In genomic region chr12:77052853-77053252, GRCm38 (mm10) we compare ENCODE assay signal across 9 mouse cellular contexts.
DNase-seq lines count a peak whose midpoint lies in the region; ATAC-seq and TF ChIP-seq lines count a peak whose summit lies in the region.
"Had no signal": no experiment of that assay in that cellular context is flagged by ENCODE, and none has a peak within 500 bp of the region (broad histone marks: within the 10 kb centered on the region; RNA-seq: fewer than 3 reads in every experiment).

No protein-coding gene starts in this region.

- DNase-seq in midbrain, embryonic 14.5 days = peak; percentile 11
- DNase-seq in adrenal gland, postnatal 25 days = peak; percentile 61
- peak; percentile 32 for DNase-seq in forelimb bud, embryonic 11.5 days (ENCODE audit: low read depth, low spot score)
- peak; percentile 62 to 65 for DNase-seq in left cerebral cortex, postnatal 10 days (ENCODE audit: extremely low spot score in 1 of 2, low spot score in 2 of 2)
- peak; percentile 78 for DNase-seq in thymus, postnatal 25 days

- H3K36me3 ChIP-seq in midbrain, embryonic 14.5 days (ENCODE audit: control insufficient read depth, insufficient read depth, low read length) = no peaks in the 10 kb centered on the region
- no peaks in the 10 kb centered on the region for H3K36me3 ChIP-seq in midbrain, embryonic 13.5 days
- no peaks in the 10 kb centered on the region for H3K36me3 ChIP-seq in intestine, postnatal 0 days (ENCODE audit: control insufficient read depth, insufficient read depth)

- H3K27ac ChIP-seq in midbrain, embryonic 14.5 days (replicated peaks; ENCODE audit: low read depth, low read length) = no peak overlapping the region
- no peak overlapping the region for H3K27ac ChIP-seq in midbrain, embryonic 13.5 days
- H3K27ac ChIP-seq in intestine, postnatal 0 days (ENCODE audit: low read depth, low read length) = no peak overlapping the region

- H3K27me3 ChIP-seq in midbrain, embryonic 14.5 days (ENCODE audit: control insufficient read depth, insufficient read depth, low read length) = no peaks in the 10 kb centered on the region
- no peaks in the 10 kb centered on the region for H3K27me3 ChIP-seq in midbrain, embryonic 13.5 days
- H3K27me3 ChIP-seq in intestine, postnatal 0 days (replicated peaks; ENCODE audit: control insufficient read depth, insufficient read depth, low read length) = peaks cover 15% of the 10 kb centered on the region; the same call in 1 of the 2 replicates

- no peak overlapping the region for H3K9ac ChIP-seq in midbrain, embryonic 14.5 days (replicated peaks; ENCODE audit: low read length)
- no peak overlapping the region for H3K9ac ChIP-seq in midbrain, embryonic 13.5 days (replicated peaks)
- H3K9ac ChIP-seq in intestine, postnatal 0 days (ENCODE audit: low read depth, low read length) = no peak overlapping the region

- no peak for ATAC-seq in midbrain, embryonic 14.5 days (ENCODE audit: low FRiP score, low TSS enrichment)
- no peak for ATAC-seq in midbrain, embryonic 13.5 days
- ATAC-seq in intestine, postnatal 0 days = no peak
- ATAC-seq in neutrophil, adult 5-6 weeks (ENCODE audit: extremely low read depth, insufficient number of reproducible peaks, low FRiP score, poor library complexity, severe bottlenecking) = peak; percentile 70; the same call in 1 of the 2 replicates

- intact Hi-C loops in left cerebral cortex, postnatal 10 days (cut with DNase I) = no loop called here

- WGBS in midbrain, embryonic 14.5 days = 80% methylated on average over 6 of the region's 6 CpGs
- WGBS in midbrain, embryonic 13.5 days = 77% methylated on average over 6 of the region's 6 CpGs
- WGBS in intestine, postnatal 0 days = 66% methylated on average over 6 of the region's 6 CpGs

- H3K9me3 ChIP-seq in midbrain, embryonic 14.5 days (ENCODE audit: control insufficient read depth, low read length) = no peaks in the 10 kb centered on the region
- no peaks in the 10 kb centered on the region for H3K9me3 ChIP-seq in midbrain, embryonic 13.5 days
- H3K9me3 ChIP-seq in intestine, postnatal 0 days (ENCODE audit: control insufficient read depth) = no peaks in the 10 kb centered on the region

- no peaks in the 10 kb centered on the region for H3K4me1 ChIP-seq in midbrain, embryonic 14.5 days (ENCODE audit: control insufficient read depth, insufficient read depth, low read length)
- H3K4me1 ChIP-seq in midbrain, embryonic 13.5 days (replicated peaks) = no peaks in the 10 kb centered on the region
- 0 out of 2 replicates have a peak, but pooled peaks cover 4% of the 10 kb centered on the region for H3K4me1 ChIP-seq in intestine, postnatal 0 days (replicated peaks; ENCODE audit: control insufficient read depth, insufficient read depth, low read length)

- TF ChIP-seq CTCF in intestine, postnatal 0 days (IDR thresholded peaks at IDR 0.05; ENCODE audit: low read depth) = peak; percentile 86

- H3K4me3 ChIP-seq in midbrain, embryonic 14.5 days (replicated peaks; ENCODE audit: low read depth, low read length) = no peak overlapping the region
- no peak overlapping the region for H3K4me3 ChIP-seq in midbrain, embryonic 13.5 days (replicated peaks)
- H3K4me3 ChIP-seq in intestine, postnatal 0 days (ENCODE audit: low read depth, low read length) = no peak overlapping the region
- H3K4me3 ChIP-seq: myocyte had no signal

- H3K4me2 ChIP-seq in midbrain, embryonic 14.5 days (ENCODE audit: low read length) = no peak overlapping the region
- H3K4me2 ChIP-seq in midbrain, embryonic 13.5 days (replicated peaks) = no peak overlapping the region
- H3K4me2 ChIP-seq in intestine, postnatal 0 days (replicated peaks; ENCODE audit: low read depth) = no peak overlapping the region

Comparison
In these comparisons a context has a peak if more than half of its experiments do, and no peak if none do; other contexts are left out.
1. DNase-seq: peak in every context shown above with its lines; median percentile 78 in thymus, postnatal 25 days; 64 in left cerebral cortex, postnatal 10 days; 61 in adrenal gland, postnatal 25 days; 32 in forelimb bud, embryonic 11.5 days; 11 in midbrain, embryonic 14.5 days.